Mouse (Mus musculus): Measurements from ENCODE around the gene Sec31b.

Gene Sec31b

DNA sequence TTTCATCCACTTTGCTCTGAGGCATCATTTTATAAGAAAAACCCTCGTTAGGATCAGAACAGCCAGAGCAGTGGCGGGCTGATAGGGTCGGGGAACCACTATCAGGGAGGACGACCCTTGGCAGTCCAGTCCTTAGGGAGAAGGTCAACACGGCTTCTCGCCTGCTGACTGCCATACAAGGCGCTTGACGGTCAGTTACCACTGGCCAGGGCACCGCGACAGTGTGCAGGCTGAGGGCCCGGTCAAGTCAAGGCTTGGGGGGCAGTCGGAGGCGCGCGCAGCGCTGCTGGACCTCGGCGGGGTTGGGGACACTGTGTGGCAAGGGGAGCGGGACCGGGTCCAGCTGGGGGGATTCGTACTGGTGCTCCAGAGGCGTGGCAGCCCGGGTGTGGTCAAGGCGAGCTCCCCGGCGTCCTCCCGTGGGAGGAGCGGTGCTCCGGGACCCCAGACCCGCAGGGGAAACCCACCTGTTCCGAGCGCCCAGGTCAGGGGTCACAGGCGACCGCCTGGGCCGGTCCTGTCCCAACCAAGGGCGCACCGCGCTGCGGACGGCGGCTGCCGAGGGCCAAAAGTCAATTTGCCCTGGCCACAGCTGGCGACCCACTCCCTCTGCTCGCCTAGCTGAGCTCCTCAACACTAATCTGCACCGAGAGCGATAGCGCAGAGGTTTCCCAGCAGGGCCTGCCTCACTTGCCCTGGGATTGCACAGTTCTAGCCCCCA, at the start of gene Sec31b:
Gene Sec31b (minus strand): TSS at position 544 of the 721 bp plus-strand sequence.
- DNase-seq (ENCODE audit: low spot score): peak; percentile 17

DNA sequence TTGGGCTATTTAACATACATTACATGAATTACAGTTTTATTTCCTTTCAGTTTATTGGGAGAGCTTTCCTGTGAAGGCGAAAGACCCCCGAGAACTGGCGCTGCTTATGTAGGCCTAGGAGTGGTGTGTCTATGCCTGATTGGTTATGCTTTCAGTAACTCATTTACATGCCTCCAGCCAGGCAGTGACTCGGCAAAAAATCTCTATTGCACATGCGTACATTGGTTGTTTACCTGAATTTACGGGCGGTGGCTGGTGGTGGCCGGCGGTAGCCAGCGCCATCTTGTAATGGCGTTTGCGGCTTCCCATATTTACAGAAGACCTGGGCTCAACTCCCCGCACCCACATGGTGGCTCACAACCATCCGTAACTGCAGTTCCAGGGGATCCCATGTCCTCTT, 48.5 kb upstream of the Sec31b start:
- DNase-seq (ENCODE audit: low spot score): no peak

DNA sequence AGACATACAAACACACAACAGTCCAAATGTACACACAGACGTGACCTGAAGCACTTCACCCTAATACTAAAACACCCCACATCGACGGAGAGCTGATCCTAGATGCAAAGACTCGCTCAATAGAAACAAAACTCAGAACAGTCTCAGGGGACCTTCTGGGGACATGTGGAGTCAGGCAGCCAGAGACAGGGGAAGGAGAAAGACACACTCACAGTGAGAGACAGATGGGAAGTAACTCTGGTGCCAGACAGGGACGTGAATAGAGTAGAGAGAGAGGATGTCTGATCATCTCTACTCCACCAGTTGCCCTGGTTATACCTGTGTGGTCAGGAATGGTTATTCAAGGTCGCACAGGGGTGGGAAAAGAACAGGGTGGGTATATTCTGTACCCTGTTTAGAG, 46.0 kb upstream of the Sec31b start:
- no peak for DNase-seq (ENCODE audit: low spot score)

DNA sequence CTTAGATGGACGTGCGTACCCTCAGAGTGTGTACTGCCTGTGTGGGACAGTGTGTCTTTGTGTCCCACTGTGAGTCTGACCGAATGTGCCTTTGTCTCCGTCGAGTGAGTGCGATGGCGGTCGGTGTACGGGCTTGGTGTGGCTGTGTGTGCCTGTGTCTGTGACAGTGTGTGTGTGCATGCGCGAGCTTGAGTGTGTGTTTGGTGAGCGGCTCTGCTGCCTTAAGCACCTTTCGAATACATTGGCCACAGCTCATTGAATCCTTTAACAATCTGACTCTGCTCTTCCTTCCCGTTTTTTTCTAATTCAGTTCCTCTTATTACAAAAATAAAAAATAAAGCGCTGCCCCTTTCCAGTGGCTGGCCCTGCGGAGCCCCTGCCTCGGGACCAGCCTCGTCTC, 45.3 kb upstream of the Sec31b start:
- no peak for DNase-seq (ENCODE audit: low spot score)

DNA sequence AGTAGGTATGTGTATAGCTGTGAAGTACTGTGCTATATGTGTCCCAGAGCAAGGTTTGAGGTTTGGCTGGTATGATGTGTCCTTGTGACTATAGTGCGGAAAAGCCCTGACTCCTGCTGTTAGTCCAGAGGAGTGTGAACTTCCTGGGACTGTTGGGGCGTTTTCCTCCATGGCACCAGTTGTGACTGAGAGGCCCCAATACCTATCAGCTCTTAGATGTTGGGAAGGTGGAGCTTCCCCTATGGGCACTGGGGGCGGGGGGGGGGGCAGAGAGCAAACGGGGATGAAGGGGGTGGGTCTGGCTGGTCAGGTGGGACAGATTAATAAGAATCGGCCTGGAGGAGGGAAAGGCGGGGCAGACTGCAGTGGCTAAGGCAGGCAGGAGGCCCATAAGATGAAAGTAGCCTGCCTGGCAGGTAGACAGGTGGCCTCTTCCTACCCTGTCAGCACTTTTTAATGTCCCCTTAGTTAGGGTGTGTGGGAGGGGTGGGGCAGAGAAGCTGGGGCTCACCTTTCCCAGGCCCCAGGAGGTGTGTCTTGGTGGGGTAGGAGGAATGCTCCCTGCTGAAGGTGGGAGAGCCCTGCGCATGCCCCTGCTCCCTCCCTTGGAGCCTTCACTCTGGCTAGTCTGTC, 44.0 kb upstream of the Sec31b start:
- DNase-seq (ENCODE audit: low spot score): no peak

DNA sequence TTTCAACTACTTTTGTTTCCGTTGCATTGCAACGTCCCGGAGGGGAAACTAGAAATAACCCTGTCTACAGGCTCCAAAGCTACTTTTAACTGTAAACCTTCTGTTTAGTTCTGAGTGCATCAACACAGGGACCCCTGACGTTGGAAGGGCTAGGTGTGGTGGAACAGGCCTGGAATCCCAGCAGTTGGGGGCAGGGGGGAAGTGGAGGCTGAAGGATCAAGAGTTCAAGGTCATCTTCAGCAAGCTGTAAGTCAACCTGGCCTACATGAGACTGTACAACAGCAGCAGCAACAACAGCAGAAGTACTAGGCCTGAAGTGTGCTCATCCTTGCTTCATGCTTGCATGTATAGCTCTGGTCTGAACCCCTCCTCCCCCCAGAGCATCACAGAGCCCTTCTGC, 42.4 kb upstream of the Sec31b start:
- DNase-seq (ENCODE audit: low spot score): no peak

DNA sequence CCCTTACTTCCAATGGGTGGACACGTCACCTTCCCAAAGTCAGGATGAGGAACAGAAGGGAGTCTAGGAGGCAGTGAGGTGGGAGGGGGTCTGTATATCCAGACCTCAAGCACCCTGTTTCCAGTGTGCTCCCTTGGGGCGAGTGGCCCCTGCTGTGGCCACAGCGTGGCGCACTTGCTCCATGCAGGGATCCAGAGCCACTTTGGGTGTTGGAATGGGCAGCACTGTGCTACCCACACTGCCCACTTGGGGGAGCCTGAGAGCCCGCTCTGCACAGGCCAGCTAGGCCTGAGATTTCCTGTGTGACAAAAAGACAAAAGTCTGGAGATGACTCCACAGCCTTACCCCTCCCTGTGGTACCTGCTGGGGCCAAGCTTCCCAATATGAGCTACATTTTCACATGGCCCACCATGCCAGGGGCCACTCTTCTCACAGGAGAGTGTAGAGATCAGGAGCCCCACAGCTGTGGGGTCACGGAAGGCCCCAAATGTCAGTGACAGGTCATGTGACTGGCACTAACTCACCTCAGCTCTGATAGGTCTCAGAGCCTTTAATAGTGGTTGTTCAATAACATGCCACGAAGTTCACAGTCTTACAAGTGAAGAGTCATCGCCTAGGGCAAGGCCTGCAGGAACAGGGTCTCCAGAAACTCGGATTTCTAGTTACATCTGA, 37.1 kb upstream of the Sec31b start:
- DNase-seq (ENCODE audit: low spot score): peak; percentile 93

DNA sequence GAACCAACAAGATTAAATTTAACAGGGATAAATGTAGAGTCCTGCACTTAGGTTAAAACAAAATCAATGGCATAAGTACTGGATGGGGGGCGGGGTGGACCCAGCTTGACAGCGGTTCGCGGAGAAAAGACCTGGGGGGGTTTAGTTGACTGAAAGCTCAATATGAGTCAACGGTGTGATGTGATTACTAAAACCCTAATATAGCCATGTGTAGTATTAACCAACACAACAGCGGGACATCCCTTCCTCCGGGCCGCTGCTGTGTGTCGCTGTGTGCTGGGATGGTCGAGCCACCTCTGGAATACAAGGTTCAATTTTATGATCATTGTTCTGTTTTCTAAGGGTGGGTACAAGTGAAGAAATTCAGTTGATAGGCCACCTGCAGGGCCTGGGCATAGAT, 36.4 kb upstream of the Sec31b start:
- DNase-seq (ENCODE audit: low spot score): no peak

DNA sequence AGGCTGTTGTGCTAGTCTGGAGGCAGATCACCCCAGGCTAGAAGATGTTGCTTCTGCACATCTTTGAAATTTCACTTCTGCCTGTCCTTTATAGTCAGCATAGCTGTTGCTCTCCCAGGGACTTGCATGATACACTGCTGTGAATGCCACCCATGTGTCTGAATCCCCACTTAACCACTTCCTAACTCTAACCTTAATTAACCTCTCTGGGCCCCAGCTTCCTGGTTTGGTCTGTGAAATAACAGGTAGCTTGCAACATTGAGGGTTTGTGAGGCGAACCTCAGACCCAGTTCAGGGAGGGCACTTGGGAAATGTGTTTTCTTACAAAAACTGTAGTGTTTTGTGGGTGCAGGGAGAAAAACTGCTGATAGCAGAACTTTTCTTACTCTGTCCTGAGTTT, 32.4 kb upstream of the Sec31b start:
- DNase-seq (ENCODE audit: low spot score): no peak

DNA sequence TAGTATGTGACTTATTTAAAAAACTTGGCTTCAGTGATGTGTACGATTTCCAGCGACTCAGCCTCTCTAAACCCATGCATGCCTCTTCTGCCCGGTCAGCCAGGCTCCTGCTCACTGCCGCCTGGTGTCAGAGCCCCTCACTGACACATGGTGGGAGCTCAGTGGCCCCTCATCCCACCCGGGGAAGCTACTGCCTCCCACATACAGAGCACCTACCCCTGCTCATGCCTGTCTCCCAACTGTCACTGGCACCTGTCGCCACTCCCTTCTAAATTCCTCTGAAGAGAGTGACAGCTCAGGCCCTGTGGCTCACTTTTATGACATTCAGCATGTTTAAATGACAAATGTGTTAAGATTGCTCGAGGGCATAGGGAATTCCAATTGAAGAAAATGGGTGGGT, 30.6 kb upstream of the Sec31b start:
- no peak for DNase-seq (ENCODE audit: low spot score)

DNA sequence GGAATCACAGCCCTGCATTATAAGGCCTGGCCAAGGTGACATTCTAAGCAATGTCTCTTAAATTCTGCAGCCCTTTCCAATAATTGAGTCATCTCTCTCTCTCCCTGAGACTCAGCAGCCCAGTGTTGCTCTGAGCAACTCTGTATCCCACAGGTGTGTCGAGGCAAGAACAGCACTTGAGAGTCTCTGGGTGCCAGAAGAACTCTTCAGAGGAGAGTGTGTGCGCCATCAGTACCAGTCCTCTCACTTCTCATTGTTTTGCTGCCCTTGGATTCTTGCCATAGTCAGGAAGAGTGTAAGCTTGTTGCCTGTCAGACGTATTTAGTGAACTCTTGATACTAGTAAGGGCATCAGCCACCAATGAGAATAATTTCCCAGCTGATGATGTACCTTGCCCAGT, 22.1 kb upstream of the Sec31b start:
- DNase-seq (ENCODE audit: low spot score): no peak

DNA sequence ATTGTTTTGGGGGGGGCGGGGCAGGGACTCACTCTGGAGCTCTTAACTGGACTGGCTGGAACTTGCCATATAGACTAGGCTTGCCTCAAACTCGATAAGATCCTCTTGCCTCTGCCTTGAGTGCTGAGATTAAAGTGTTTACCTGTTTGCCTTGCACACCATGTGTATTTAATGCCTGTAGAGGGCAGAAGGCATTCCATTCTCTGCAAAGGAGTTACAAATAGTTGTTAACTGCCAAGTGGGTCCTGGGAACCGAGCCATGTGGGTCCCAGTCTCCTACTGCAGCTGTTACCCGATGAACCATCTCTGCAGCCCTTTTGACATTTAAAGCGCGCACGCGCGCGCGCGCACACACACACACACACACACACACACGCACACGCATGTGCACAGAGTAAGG, 18.3 kb upstream of the Sec31b start:
- DNase-seq (ENCODE audit: low spot score): no peak

DNA sequence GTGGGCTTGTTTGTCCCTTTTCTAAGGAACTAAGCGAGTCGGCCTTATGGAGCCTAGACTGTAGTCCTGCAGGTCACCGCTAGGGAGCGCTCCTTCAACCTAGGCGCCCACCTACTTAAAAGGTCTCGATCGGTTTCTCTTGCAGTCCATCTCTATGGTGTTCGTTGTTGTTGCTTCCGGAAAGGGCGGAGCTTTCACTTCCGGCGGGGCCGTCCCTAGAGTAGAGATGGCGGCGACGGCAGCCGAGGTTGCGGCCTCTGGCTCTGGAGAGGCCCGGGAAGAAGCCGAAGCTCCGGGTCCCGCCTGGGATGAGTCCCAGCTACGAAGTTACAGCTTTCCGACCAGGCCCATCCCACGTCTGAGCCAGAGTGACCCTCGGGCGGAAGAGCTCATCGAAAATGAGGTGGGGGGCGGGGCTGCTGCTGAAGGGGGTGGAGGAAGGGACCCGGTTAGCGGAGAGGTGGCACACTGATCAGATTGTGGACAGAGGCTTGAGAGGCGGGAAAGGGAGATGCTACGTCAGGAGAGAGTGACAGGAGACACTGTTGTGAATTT, 17.1 kb upstream of the Sec31b start, which contains the start of gene Hif1an:
Gene Hif1an (plus strand): TSS at position 199 of the 555 bp plus-strand sequence.
- DNase-seq (ENCODE audit: low spot score): peak; percentile 94

DNA sequence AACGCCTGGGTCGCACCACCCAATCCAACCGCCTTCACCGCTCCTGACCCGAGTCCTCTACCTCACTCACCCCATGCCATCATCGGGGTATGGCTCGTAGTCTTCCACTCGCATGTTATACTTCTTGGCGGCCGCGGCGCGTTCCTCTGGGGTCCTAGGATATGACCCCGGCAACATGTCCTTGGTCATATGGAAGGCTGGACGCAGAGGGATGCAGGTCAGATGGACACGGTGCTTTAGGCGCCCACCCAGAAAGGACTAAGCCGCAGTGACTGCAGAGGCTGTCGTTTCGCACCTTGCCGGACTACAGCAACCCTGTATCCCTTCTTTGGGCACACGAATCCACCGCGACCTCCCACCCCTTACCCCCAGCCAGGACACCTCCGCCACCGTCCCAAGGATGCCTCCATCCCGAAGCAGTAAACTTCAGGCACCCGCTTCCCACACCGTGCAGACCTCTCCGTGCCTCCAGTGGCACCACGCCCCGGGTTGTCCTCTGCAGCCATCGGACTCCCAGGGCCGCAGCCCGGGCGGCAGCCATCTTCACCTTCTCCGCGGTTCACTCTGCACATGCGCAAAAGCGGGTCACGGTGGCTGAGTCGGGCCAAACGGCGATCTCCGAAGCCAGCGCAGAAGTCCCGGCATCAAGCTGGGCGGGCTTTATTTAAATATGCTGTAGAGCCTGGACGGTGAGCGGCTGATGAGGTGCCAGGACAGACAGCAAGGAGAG, 9.4 kb upstream of the Sec31b start, which contains the start of gene Ndufb8:
Gene Ndufb8 (minus strand): TSS at position 580 of the 730 bp plus-strand sequence.
- peak; percentile 96 for DNase-seq (ENCODE audit: low spot score)

DNA sequence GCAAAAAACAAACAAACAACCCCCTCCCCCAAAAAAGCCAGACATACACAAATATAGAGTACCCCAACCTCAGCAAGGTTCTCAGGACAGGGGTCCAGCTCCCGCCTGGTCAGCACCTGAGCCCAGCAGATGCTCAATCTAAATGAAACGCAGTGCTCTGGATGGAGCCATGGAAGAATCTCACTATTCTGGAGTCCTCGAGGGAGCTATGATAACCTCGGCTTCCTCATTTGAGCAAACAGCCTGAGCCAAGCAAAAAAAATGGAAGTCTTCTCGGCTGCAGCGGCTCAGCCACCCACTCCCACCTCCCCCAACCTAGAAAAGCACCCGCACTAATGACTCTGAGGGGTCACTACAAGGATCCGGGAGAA, 8.8 kb upstream of the Sec31b start:
- DNase-seq (ENCODE audit: low spot score): no peak

DNA sequence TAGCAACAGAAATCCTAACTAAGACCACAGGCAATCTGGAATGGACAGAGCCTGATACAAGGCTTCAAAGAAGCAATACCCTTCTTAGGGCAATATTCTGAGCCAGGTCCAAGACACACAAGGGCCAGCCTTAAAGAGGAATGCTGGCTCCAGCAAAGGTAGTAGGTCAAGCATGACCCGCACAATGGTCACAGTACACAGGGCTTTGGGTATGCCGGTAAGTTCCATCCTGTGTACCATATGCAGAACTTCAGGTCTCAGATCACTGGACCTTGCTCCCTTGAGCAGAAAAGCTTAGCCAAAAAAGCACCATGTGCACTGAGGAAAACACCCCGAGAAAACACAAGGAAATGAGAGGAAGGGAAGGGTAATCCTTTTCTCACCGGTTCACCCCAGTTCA, 7.6 kb upstream of the Sec31b start:
- DNase-seq (ENCODE audit: low spot score): no peak

DNA sequence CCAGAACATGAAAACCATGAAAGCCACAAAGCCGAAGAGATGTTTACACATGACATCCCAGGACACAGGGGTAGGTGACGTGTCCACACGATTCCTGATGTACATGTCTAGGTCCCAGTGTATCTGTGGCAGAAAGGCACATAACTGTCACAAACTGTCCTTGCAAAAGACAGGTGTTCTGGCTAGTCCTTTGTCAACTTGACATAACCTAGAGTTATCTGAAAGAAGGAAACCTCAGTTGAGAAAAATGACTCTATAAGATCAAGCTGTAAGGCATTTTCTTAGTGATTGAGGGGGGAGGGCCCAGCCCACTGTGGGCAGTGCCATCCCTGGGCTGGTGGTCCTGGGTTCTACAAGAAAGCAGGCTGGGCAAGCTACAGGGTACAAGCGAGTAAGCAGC, 7.1 kb upstream of the Sec31b start, which contains the start of gene Gm20538:
Gene Gm20538 (minus strand): TSS at position 101 of the 400 bp plus-strand sequence.
- no peak for DNase-seq (ENCODE audit: low spot score)

DNA sequence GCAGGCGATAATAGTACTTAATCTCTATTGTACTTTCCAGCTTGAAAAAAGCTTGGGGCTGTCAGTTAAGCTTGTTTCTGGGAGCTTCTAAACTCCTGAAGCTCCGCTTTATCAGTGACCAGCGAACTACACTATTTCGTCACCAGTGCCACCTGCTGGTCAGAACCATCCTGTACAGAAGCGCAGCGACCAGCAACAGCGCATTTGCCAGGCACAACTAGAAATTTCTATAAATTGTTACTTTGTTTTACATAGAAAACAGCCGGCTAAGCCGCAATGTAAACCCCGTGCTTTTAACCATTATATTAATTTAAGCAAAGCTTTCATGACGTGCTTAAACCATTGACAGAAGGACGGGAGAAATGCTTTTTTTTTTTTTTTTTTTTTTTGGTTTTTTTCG, 889 bp downstream of the Sec31b start:
- peak; percentile 53 for DNase-seq (ENCODE audit: low spot score)

DNA sequence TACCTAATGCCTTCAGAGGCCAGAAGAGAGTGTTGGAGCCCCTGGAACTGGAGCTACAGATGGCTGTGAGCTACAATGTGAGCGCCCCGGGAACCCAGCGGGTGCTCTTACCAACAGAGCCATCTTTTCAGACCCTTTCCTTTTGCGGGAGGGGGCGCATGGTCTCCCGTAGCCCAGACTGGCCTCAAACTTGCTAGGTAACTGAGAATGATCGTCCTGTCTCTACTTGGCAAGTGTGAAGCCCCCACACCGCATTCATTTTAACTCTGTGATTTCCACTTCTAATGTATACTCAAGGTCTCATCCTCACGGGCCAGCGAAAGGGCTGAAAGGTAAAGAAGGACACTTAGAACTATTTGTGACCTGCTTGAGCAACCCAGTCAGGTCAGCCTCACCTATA, 1.3 kb downstream of the Sec31b start:
- no peak for DNase-seq (ENCODE audit: low spot score)

DNA sequence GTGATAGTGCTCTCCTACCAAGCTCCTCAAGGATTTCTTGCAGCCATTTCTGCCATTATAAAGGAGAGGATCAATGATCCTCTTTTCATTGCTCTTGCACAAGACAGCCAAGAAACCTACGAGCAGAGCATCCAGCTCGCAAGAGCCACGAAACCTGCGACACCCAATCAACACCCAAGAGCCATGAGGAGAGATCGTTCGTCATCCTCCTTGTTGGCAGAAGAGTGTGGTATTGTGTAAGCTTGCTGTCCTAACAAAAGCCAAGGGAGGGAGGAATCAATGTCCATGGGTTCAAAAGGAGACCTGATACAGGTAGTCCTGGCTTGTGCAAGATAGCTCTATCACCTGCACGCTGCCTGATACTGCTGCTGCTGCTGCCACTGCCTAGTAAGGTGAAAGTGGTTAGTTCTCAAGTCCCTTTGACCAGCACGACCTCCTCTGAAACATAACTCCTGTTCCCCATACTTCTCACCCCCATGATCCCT, 2.9 kb downstream of the Sec31b start:
- DNase-seq (ENCODE audit: low spot score): no peak

DNA sequence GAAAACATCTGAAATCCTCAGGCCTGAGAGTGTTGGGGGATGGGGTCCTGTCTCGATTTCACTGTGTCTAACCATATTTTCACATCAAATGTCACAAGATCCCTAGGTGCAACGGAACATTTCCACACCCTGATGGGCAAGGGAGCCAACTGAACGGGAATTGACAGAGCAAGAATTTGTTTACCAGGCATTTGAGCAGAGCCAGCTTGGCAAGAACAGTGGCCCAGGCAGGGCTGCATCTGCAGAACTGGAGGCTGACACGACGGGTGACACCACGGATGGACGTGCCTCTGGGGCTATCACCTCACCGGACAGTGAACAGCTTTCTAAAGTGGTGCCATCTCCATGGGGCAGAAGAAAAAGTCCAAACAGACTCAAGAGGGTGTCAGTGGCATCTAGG, 8.2 kb downstream of the Sec31b start:
- no peak for DNase-seq (ENCODE audit: low spot score)

DNA sequence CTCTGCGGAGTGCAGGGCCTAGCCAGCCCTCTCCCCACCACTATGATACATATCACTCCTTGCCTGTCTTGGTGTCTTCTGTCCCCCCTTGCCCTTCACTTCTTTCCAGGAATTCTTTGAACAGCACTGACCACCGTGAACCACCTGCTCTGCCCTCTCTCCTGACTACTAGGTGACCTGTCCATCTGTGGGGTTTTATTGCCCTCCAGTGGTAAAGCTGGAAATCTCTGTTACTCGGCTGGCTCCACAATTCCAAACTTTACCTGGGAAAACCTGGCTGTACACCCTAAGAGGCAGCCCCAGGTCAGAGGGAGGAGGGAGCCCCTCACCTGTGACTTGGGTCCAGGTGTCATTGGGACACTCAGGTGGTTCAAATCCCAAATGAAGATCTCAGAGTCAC, 10.3 kb downstream of the Sec31b start:
- DNase-seq (ENCODE audit: low spot score): peak; percentile 25
